Mouse (Mus musculus): ENCODE results near the gene Gm31571. TPM values are rescaled to one million over a fixed set of nuclear protein-coding genes. Genes with fewer than 3 reads are reported as not detected.

Gene Gm31571
- polyA plus RNA-seq (2017; shearing (Covaris generic)): not detected

DNA sequence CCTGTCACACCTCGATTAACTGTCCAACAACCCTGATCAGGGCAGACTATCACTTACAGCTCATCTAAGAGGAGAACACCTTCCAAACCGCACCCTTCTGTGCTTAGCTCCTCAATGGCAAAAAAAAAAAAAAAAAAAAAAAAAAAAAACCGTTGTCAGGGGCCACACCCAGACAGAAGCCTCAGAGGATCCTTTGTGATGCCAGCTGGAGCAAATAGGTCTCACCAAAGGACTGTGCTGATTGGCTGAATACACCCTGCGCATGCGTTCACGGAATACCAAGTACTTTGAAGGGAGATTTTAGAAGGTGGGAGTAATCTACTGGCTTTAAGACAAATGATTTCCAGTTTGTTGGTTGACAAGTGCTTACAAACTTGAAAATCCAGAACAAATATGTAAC is at the start of gene Gm31571:
Gene Gm31571, minus strand, starts transcription at position 101 of the 400 bp plus-strand sequence.

